Mouse (Mus musculus) kidney, embryonic 14.5 days (tissue): ENCODE results near the gene Gm13277. TPM values are rescaled to one million over a fixed set of nuclear protein-coding genes. Genes with fewer than 3 reads are reported as not detected.

Experiments used
- polyA plus RNA-seq: library from polyadenylated mRNA; unstranded; fragments of >200 nt; fragmentation: Nextera tagmentation; extraction: Ambion mirVana; gene quantifications from 2 replicates; pipeline ENCODE4 v1.2.1, GENCODE M21; 2014

The Gm13277 gene
- polyA plus RNA-seq, 1 experiment from 2014 or later, result not detected

Other genes starting within 250 kb of the Gm13277 start
- gene Ifna15, start 230.4 kb upstream of the Gm13277 start, polyA plus RNA-seq, result not detected in 2 replicates
- gene Ifna14, start 216.8 kb upstream of the Gm13277 start, polyA plus RNA-seq, result not detected in 2 replicates
- gene Ifna9, start 196.2 kb upstream of the Gm13277 start, polyA plus RNA-seq, result not detected in 2 replicates
- not detected in 2 replicates for gene Ifna12, start 185.3 kb upstream of the Gm13277 start, polyA plus RNA-seq
- gene C87499, start 154.2 kb upstream of the Gm13277 start, polyA plus RNA-seq, result not detected in 2 replicates
- gene Ifna13, start 144.2 kb upstream of the Gm13277 start, polyA plus RNA-seq, result not detected in 2 replicates
- gene Ifna16, start 111.7 kb upstream of the Gm13277 start, polyA plus RNA-seq, result not detected in 2 replicates
- gene Ifna2, start 104.7 kb upstream of the Gm13277 start, polyA plus RNA-seq, result not detected in 2 replicates
- gene Ifnab, start 97.3 kb upstream of the Gm13277 start, polyA plus RNA-seq, result not detected in 2 replicates
- gene Gm26566, start 66.8 kb upstream of the Gm13277 start, polyA plus RNA-seq, result 0.31 and 0.81 TPM in 2 replicates
- gene Klhl9, start 66.2 kb upstream of the Gm13277 start, polyA plus RNA-seq, result 86.2 and 120 TPM in 2 replicates
- gene Gm13271, start 33.8 kb upstream of the Gm13277 start, polyA plus RNA-seq, result not detected in 2 replicates
- 0.30 and 0.47 TPM in 2 replicates for gene Gm13283, start 28.5 kb upstream of the Gm13277 start, polyA plus RNA-seq
- 0.51 and 0.92 TPM in 2 replicates for gene Gm13290, start 14.8 kb upstream of the Gm13277 start, polyA plus RNA-seq
- gene Gm13289, start 11.7 kb upstream of the Gm13277 start, polyA plus RNA-seq, result not detected in 2 replicates
- gene Gm13272, start 8.8 kb upstream of the Gm13277 start, polyA plus RNA-seq, result not detected in 2 replicates
- gene Ifnz, start 6.5 kb upstream of the Gm13277 start, polyA plus RNA-seq, result 0.19 TPM in 1 of 2 replicates, not detected in the other
- gene Gm13276, start 2.9 kb upstream of the Gm13277 start, polyA plus RNA-seq, result not detected in 2 replicates
- gene Gm13278, start 2.9 kb downstream of the Gm13277 start, polyA plus RNA-seq, result not detected in 2 replicates
- gene Gm13275, start 5.9 kb downstream of the Gm13277 start, polyA plus RNA-seq, result not detected in 2 replicates
- not detected in 2 replicates for gene Gm13279, start 8.8 kb downstream of the Gm13277 start, polyA plus RNA-seq
- gene Gm13285, start 11.0 kb downstream of the Gm13277 start, polyA plus RNA-seq, result 0.19 and 0.69 TPM in 2 replicates
- not detected in 2 replicates for gene Gm13287, start 14.6 kb downstream of the Gm13277 start, polyA plus RNA-seq
- gene Gm13288, start 16.9 kb downstream of the Gm13277 start, polyA plus RNA-seq, result not detected in 2 replicates
- not detected in 2 replicates for gene Ifna7, start 27.6 kb downstream of the Gm13277 start, polyA plus RNA-seq
- gene Ifna11, start 31.3 kb downstream of the Gm13277 start, polyA plus RNA-seq, result not detected in 2 replicates
- not detected in 2 replicates for gene Ifna6, start 38.8 kb downstream of the Gm13277 start, polyA plus RNA-seq
- gene Ifna5, start 46.9 kb downstream of the Gm13277 start, polyA plus RNA-seq, result not detected in 2 replicates
- not detected in 2 replicates for gene Ifna4, start 53.2 kb downstream of the Gm13277 start, polyA plus RNA-seq
- not detected in 2 replicates for gene Ifna1, start 61.5 kb downstream of the Gm13277 start, polyA plus RNA-seq
- not detected in 2 replicates for gene Ifne, start 91.6 kb downstream of the Gm13277 start, polyA plus RNA-seq